Mouse (Mus musculus): ENCODE results near the gene Gpc4. TPM values are rescaled to one million over a fixed set of nuclear protein-coding genes. Genes with fewer than 3 reads are reported as not detected.
A peak's percentile ranks its signal among the peaks of the same experiment; 100 is the strongest.

The Gpc4 gene
- polyA plus RNA-seq, 1 experiment from 2014 or later: 24.0 TPM

- Histone ChIP-seq H3K4me3 (ENCODE audit: low read depth, low read length) (no peak overlapping the region), H3K27ac (ENCODE audit: low read depth, low read length) (no peak overlapping the region), H3K36me3 (ENCODE audit: control insufficient read depth, insufficient read depth, low read length) (no peaks in the 10 kb centered on the region), H3K27me3 (ENCODE audit: control insufficient read depth, insufficient read depth, low read length) (peaks cover 2% of the 10 kb centered on the region; the same call in 1 of the 2 replicates), H3K4me2 (no peak overlapping the region), H3K4me1 (ENCODE audit: control insufficient read depth, insufficient read depth, low read length) (no peaks in the 10 kb centered on the region), H3K9ac (ENCODE audit: low read length) (no peak overlapping the region), H3K9me3 (ENCODE audit: control insufficient read depth, low read length) (no peaks in the 10 kb centered on the region)
- DNase-seq (ENCODE audit: low spot score, missing footprints): no peak
- 40% methylated on average over 6 of the region's 6 CpGs for WGBS
- no peak for ATAC-seq (ENCODE audit: low FRiP score)
Observed at GRCm38 (mm10) chrX:52167519-52168244, 2.6 kb upstream of the Gpc4 start.

- DNase-seq (ENCODE audit: low spot score, missing footprints) (no peak), ATAC-seq (ENCODE audit: low FRiP score) (peak; percentile 76)
- Histone ChIP-seq H3K9ac (ENCODE audit: low read length) (no peak overlapping the region), H3K36me3 (ENCODE audit: control insufficient read depth, insufficient read depth, low read length) (no peaks in the 10 kb centered on the region), H3K4me2 (peak overlapping the region; percentile 68), H3K27me3 (ENCODE audit: control insufficient read depth, insufficient read depth, low read length) (peaks cover 2% of the 10 kb centered on the region; the same call in 1 of the 2 replicates), H3K27ac (ENCODE audit: low read depth, low read length) (no peak overlapping the region), H3K9me3 (ENCODE audit: control insufficient read depth, low read length) (no peaks in the 10 kb centered on the region), H3K4me1 (ENCODE audit: control insufficient read depth, insufficient read depth, low read length) (no peaks in the 10 kb centered on the region; the same call in 1 of the 2 replicates), H3K4me3 (ENCODE audit: low read depth, low read length) (peak overlapping the region; percentile 47)
- WGBS: 35% methylated on average over 4 of the region's 7 CpGs
Observed at GRCm38 (mm10) chrX:52165555-52165938, 495 bp upstream of the Gpc4 start.

- peak; percentile 20; the same call in 1 of the 2 replicates for ATAC-seq (ENCODE audit: low FRiP score)
- Histone ChIP-seq H3K9ac (ENCODE audit: low read length) (peak overlapping the region; percentile 68), H3K4me1 (ENCODE audit: control insufficient read depth, insufficient read depth, low read length) (no peaks in the 10 kb centered on the region; the same call in 1 of the 2 replicates), H3K27me3 (ENCODE audit: control insufficient read depth, insufficient read depth, low read length) (peaks cover 2% of the 10 kb centered on the region; the same call in 1 of the 2 replicates), H3K9me3 (ENCODE audit: control insufficient read depth, low read length) (no peaks in the 10 kb centered on the region), H3K4me2 (peak overlapping the region; percentile 68), H3K27ac (ENCODE audit: low read depth, low read length) (no peak overlapping the region), H3K36me3 (ENCODE audit: control insufficient read depth, insufficient read depth, low read length) (no peaks in the 10 kb centered on the region), H3K4me3 (ENCODE audit: low read depth, low read length) (peak overlapping the region; percentile 47)
- peak; percentile 91 for DNase-seq (ENCODE audit: low spot score, missing footprints)
- WGBS: 24% methylated on average over 42 of the region's 44 CpGs
Observed at GRCm38 (mm10) chrX:52164134-52164737, 816 bp downstream of the Gpc4 start.

- Histone ChIP-seq H3K4me2 (peak overlapping the region; percentile 68), H3K9me3 (ENCODE audit: control insufficient read depth, low read length) (no peaks in the 10 kb centered on the region), H3K9ac (ENCODE audit: low read length) (peak overlapping the region; percentile 68; the same call in 1 of the 2 replicates), H3K27ac (ENCODE audit: low read depth, low read length) (no peak overlapping the region), H3K27me3 (ENCODE audit: control insufficient read depth, insufficient read depth, low read length) (peaks cover 2% of the 10 kb centered on the region; the same call in 1 of the 2 replicates), H3K36me3 (ENCODE audit: control insufficient read depth, insufficient read depth, low read length) (no peaks in the 10 kb centered on the region), H3K4me1 (ENCODE audit: control insufficient read depth, insufficient read depth, low read length) (no peaks in the 10 kb centered on the region; the same call in 1 of the 2 replicates), H3K4me3 (ENCODE audit: low read depth, low read length) (peak overlapping the region; percentile 47)
- DNase-seq (ENCODE audit: low spot score, missing footprints): peak; percentile 89
- 11% methylated on average over 25 of the region's 25 CpGs for WGBS
- no peak for ATAC-seq (ENCODE audit: low FRiP score)
Observed at GRCm38 (mm10) chrX:52163418-52164133, 1.5 kb downstream of the Gpc4 start.

GRCm38 (mm10) chrX:52162756-52163155 lies 2.3 kb downstream of the Gpc4 start:
- peak overlapping the region; percentile 68 for H3K4me2 ChIP-seq
- H3K27ac ChIP-seq (ENCODE audit: low read depth, low read length): no peak overlapping the region
- ATAC-seq (ENCODE audit: low FRiP score) (no peak), DNase-seq (ENCODE audit: low spot score, missing footprints) (no peak)
- H3K27me3 ChIP-seq (ENCODE audit: control insufficient read depth, insufficient read depth, low read length): peaks cover 2% of the 10 kb centered on the region; the same call in 1 of the 2 replicates
- no peaks in the 10 kb centered on the region; the same call in 1 of the 2 replicates for H3K4me1 ChIP-seq (ENCODE audit: control insufficient read depth, insufficient read depth, low read length)
- peak overlapping the region; percentile 47 for H3K4me3 ChIP-seq (ENCODE audit: low read depth, low read length)
- no peaks in the 10 kb centered on the region for H3K9me3 ChIP-seq (ENCODE audit: control insufficient read depth, low read length)
- peak overlapping the region; percentile 68; the same call in 1 of the 2 replicates for H3K9ac ChIP-seq (ENCODE audit: low read length)
- H3K36me3 ChIP-seq (ENCODE audit: control insufficient read depth, insufficient read depth, low read length): no peaks in the 10 kb centered on the region
- 37% methylated on average over 6 of the region's 6 CpGs for WGBS

- Histone ChIP-seq H3K36me3 (ENCODE audit: control insufficient read depth, insufficient read depth, low read length) (no peaks in the 10 kb centered on the region), H3K9ac (ENCODE audit: low read length) (no peak overlapping the region), H3K9me3 (ENCODE audit: control insufficient read depth, low read length) (no peaks in the 10 kb centered on the region), H3K4me2 (peak overlapping the region; percentile 68; the same call in 1 of the 2 replicates), H3K27me3 (ENCODE audit: control insufficient read depth, insufficient read depth, low read length) (peaks cover 2% of the 10 kb centered on the region; the same call in 1 of the 2 replicates), H3K27ac (ENCODE audit: low read depth, low read length) (no peak overlapping the region), H3K4me1 (ENCODE audit: control insufficient read depth, insufficient read depth, low read length) (no peaks in the 10 kb centered on the region; the same call in 1 of the 2 replicates), H3K4me3 (ENCODE audit: low read depth, low read length) (0 out of 2 replicates have a peak overlapping the region, but pooled peaks have one; percentile 47)
- no peak for ATAC-seq (ENCODE audit: low FRiP score)
- WGBS: 35% methylated on average over 1 of the region's 1 CpGs
- DNase-seq (ENCODE audit: low spot score, missing footprints): no peak
Observed at GRCm38 (mm10) chrX:52162206-52162605, 2.8 kb downstream of the Gpc4 start.

- DNase-seq (ENCODE audit: low spot score, missing footprints) (no peak), ATAC-seq (ENCODE audit: low FRiP score) (no peak)
- H3K4me3 ChIP-seq (ENCODE audit: low read depth, low read length): no peak overlapping the region
- H3K9me3 ChIP-seq (ENCODE audit: control insufficient read depth, low read length): no peaks in the 10 kb centered on the region
- no peak overlapping the region for H3K9ac ChIP-seq (ENCODE audit: low read length)
- H3K27me3 ChIP-seq (ENCODE audit: control insufficient read depth, insufficient read depth, low read length): no peaks in the 10 kb centered on the region
- H3K27ac ChIP-seq (ENCODE audit: low read depth, low read length): no peak overlapping the region
- H3K4me1 ChIP-seq (ENCODE audit: control insufficient read depth, insufficient read depth, low read length): no peaks in the 10 kb centered on the region; the same call in 1 of the 2 replicates
- no peaks in the 10 kb centered on the region for H3K36me3 ChIP-seq (ENCODE audit: control insufficient read depth, insufficient read depth, low read length)
- no peak overlapping the region for H3K4me2 ChIP-seq
- WGBS: 85% methylated on average over 5 of the region's 5 CpGs
Observed at GRCm38 (mm10) chrX:52159621-52160020, 5.4 kb downstream of the Gpc4 start.

GRCm38 (mm10) chrX:52155408-52155953 lies 9.6 kb downstream of the Gpc4 start:
- ATAC-seq (ENCODE audit: low FRiP score): no peak
- WGBS: 80% methylated on average over 7 of the region's 7 CpGs
- H3K27me3 ChIP-seq (ENCODE audit: control insufficient read depth, insufficient read depth, low read length): no peaks in the 10 kb centered on the region

More at GRCm38 (mm10) chrX:52155408-52155953, 9.6 kb downstream of the Gpc4 start:
- no peak overlapping the region for H3K4me2 ChIP-seq
- no peak overlapping the region for H3K9ac ChIP-seq (ENCODE audit: low read length)
- H3K27ac ChIP-seq (ENCODE audit: low read depth, low read length): no peak overlapping the region
- H3K36me3 ChIP-seq (ENCODE audit: control insufficient read depth, insufficient read depth, low read length): no peaks in the 10 kb centered on the region
- no peaks in the 10 kb centered on the region for H3K9me3 ChIP-seq (ENCODE audit: control insufficient read depth, low read length)
- no peaks in the 10 kb centered on the region for H3K4me1 ChIP-seq (ENCODE audit: control insufficient read depth, insufficient read depth, low read length)
- DNase-seq (ENCODE audit: low spot score, missing footprints): no peak
- H3K4me3 ChIP-seq (ENCODE audit: low read depth, low read length): no peak overlapping the region
